Mouse (Mus musculus) adrenal gland, adult 18-20 months (tissue): ENCODE results near the gene Rasal2. TPM values are rescaled to one million over a fixed set of nuclear protein-coding genes. Genes with fewer than 3 reads are reported as not detected.

Experiments used
- total RNA-seq, 2 experiments: library from RNA; stranded (reverse); gene quantifications; 1 replicate in 1 of 2; 2 replicates in 1 of 2; pipeline ENCODE4 v1.2.3; 2021

Rasal2 gene
- total RNA-seq, 2 experiments from 2014 or later, result 12.9 to 14.8 TPM

Other genes with a start within 250 kb of the Rasal2 start
- 10 to 100 TPM; 38.1 to 65.6 TPM for gene Cryzl2, start 46.0 kb upstream of the Rasal2 start, total RNA-seq
- under 1 TPM; 0.64 to 0.86 TPM for gene Sec16b, start 94.1 kb upstream of the Rasal2 start, total RNA-seq